Mouse (Mus musculus): Measurements from ENCODE around the gene C1qtnf6. TPM values are rescaled to one million over a fixed set of nuclear protein-coding genes. Genes with fewer than 3 reads are reported as not detected.
A peak's percentile ranks its signal among the peaks of the same experiment; 100 is the strongest.

C1qtnf6 gene
- 19.1 and 21.5 TPM in 2 replicates for polyA plus RNA-seq (2015; fragmentation: Nextera tagmentation; extraction: Ambion mirVana)

DNA sequence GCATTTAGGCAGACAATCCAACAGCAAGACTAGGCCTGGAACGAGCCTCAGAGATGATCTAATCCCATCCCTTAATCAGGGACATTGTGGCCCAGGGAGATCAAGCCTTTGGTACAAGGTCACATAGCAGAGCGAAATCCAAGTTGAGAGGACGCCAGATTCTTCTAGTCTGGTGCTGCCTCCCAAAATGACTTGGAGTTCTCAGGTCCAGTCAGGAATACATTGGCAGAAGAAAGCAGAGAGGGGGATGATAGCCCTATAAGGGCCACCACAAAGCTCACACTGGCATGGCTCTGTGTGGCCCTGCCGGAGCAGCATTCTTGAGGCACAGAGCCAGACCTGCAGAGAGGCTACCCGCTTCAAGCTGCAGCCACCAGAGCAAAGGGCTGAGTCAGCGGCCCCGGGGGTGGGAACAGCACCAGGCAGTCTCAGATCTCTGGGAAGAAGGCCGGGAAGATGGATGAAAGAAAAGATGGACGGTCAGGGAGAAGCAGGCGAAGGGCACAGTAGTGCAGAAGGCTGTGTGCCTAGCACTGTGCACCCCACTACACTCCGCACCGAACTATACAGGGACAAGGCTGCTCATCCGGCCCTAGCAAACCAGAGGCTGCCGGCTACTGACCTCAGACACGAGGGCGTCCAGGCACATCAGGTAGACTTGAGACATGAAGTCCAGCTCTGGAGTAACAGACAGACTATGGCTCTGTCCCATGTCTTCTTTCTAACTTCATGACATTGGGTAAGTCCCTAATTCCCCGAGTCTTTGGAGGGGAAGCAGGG is at the start of gene C1qtnf6:
Gene C1qtnf6 (minus strand): TSS at position 746 of the 780 bp plus-strand sequence.
- Histone ChIP-seq H3K27me3 (replicated peaks; ENCODE audit: insufficient read depth, low read length) (no peaks in the 10 kb centered on the region), H3K4me2 (replicated peaks; ENCODE audit: low read depth, low read length) (peak within 1 kb of the TSS; percentile 48), H3K4me3 (ENCODE audit: low read depth, low read length) (peak within 1 kb of the TSS; percentile 32), H3K27ac (ENCODE audit: low read length) (peak within 1 kb of the TSS; percentile 74), H3K4me1 (ENCODE audit: insufficient read depth, low read depth, low read length) (peaks cover 8% of the 10 kb centered on the region; the same call in 1 of the 2 replicates), H3K9me3 (ENCODE audit: low read length) (no peaks in the 10 kb centered on the region), H3K36me3 (ENCODE audit: insufficient read depth, low read length) (no peaks in the 10 kb centered on the region), H3K9ac (replicated peaks; ENCODE audit: low read depth) (peak within 1 kb of the TSS; percentile 35; the same call in 1 of the 2 replicates)
- DNase-seq (ENCODE audit: low spot score) (peak; percentile 25), ATAC-seq (no peak)
- WGBS = 57% methylated on average over 17 of the region's 17 CpGs
- TF ChIP-seq CTCF (IDR thresholded peaks at IDR 0.05) (no peak), EP300 (IDR thresholded peaks at IDR 0.05) (no peak)

DNA sequence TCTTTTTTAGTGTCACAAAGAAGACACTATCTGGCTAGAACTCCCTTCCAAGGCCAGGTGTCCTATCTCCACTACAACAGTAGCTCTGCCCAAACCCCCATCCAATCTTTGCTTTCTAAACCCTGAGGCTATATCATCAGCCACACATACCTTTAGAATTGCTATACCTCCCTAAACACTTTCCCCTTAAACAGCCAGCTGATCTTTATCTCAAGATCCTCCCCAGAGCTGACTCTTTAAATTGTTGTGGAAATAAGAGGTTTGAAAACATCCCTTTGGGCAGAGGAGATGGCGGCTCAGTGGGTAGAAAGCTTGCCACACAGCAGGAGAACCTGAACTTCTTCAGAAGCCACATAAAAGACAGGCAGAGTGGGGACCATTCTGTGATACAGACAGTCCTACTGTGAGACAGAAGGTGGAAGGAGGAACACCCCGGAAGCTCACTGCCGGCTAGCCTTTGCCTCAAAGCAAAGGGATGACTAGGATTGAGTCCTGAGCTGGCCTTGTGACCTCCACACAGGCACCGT is 45.1 kb upstream of the C1qtnf6 start:
- 54% methylated on average over 4 of the region's 4 CpGs for WGBS
- H3K9ac ChIP-seq (replicated peaks; ENCODE audit: low read depth) = no peak overlapping the region
- no peak overlapping the region for H3K27ac ChIP-seq (ENCODE audit: low read length)
- ATAC-seq = no peak
- H3K4me3 ChIP-seq (ENCODE audit: low read depth, low read length) = no peak overlapping the region
- no peak overlapping the region for H3K4me2 ChIP-seq (replicated peaks; ENCODE audit: low read depth, low read length)
- TF ChIP-seq CTCF (IDR thresholded peaks at IDR 0.05) (no peak), EP300 (IDR thresholded peaks at IDR 0.05) (no peak)
- no peaks in the 10 kb centered on the region for H3K9me3 ChIP-seq (ENCODE audit: low read length)
- no peaks in the 10 kb centered on the region for H3K27me3 ChIP-seq (replicated peaks; ENCODE audit: insufficient read depth, low read length)
- peaks cover 6% of the 10 kb centered on the region; the same call in 1 of the 2 replicates for H3K4me1 ChIP-seq (ENCODE audit: insufficient read depth, low read depth, low read length)
- DNase-seq (ENCODE audit: low spot score) = no peak
- H3K36me3 ChIP-seq (ENCODE audit: insufficient read depth, low read length) = no peaks in the 10 kb centered on the region

GRCm38 (mm10) chr15:78572658-78573397 is 41.6 kb upstream of the C1qtnf6 start, which contains the start of gene Rac2:
Rac2 (minus strand) TSS chr15:78572783.
- peak; percentile 49 for DNase-seq (ENCODE audit: low spot score)
- Histone ChIP-seq H3K36me3 (ENCODE audit: insufficient read depth, low read length) (no peaks in the 10 kb centered on the region), H3K27me3 (replicated peaks; ENCODE audit: insufficient read depth, low read length) (no peaks in the 10 kb centered on the region), H3K4me3 (ENCODE audit: low read depth, low read length) (peak within 1 kb of the TSS; percentile 6; the same call in 1 of the 2 replicates), H3K9me3 (ENCODE audit: low read length) (no peaks in the 10 kb centered on the region), H3K4me1 (ENCODE audit: insufficient read depth, low read depth, low read length) (no peaks in the 10 kb centered on the region), H3K9ac (replicated peaks; ENCODE audit: low read depth) (no peak within 1 kb of the TSS), H3K27ac (ENCODE audit: low read length) (no peak within 1 kb of the TSS; the same call in 1 of the 2 replicates), H3K4me2 (replicated peaks; ENCODE audit: low read depth, low read length) (0 out of 2 replicates have a peak within 1 kb of the TSS, but pooled peaks have one; percentile 11)
- WGBS = 41% methylated on average over 8 of the region's 8 CpGs
- TF ChIP-seq CTCF (IDR thresholded peaks at IDR 0.05) = no peak
- ATAC-seq = peak; percentile 62

DNA sequence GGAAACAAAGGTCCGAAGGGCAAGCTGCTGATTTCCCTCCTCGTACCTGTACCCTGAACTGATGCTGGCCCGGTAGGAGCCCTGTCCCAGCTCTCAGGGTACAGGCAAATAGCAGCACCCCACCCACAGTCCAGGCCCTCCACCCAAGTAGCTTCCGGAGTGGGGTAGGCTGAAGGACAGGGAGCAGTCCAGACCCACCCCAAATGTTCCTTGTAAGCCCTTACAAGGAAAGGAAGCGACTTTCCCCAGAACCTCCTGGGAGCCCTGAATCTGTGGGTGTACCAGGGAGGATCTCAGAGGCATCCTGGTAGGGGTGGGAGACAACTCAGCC is 41.0 kb upstream of the C1qtnf6 start:
- DNase-seq (ENCODE audit: low spot score) (no peak), ATAC-seq (no peak)
- Histone ChIP-seq H3K9ac (replicated peaks; ENCODE audit: low read depth) (no peak overlapping the region), H3K27me3 (replicated peaks; ENCODE audit: insufficient read depth, low read length) (no peaks in the 10 kb centered on the region), H3K4me1 (ENCODE audit: insufficient read depth, low read depth, low read length) (no peaks in the 10 kb centered on the region), H3K9me3 (ENCODE audit: low read length) (no peaks in the 10 kb centered on the region), H3K36me3 (ENCODE audit: insufficient read depth, low read length) (no peaks in the 10 kb centered on the region), H3K27ac (ENCODE audit: low read length) (no peak overlapping the region; the same call in 1 of the 2 replicates), H3K4me2 (replicated peaks; ENCODE audit: low read depth, low read length) (0 out of 2 replicates have a peak overlapping the region, but pooled peaks have one; percentile 11), H3K4me3 (ENCODE audit: low read depth, low read length) (peak overlapping the region; percentile 6; the same call in 1 of the 2 replicates)
- WGBS = 88% methylated on average over 5 of the region's 5 CpGs
- no peak for TF ChIP-seq EP300 (IDR thresholded peaks at IDR 0.05)
- no peak for TF ChIP-seq CTCF (IDR thresholded peaks at IDR 0.05)

- WGBS = 39% methylated on average over 16 of the region's 16 CpGs
- Histone ChIP-seq H3K9me3 (ENCODE audit: low read length) (no peaks in the 10 kb centered on the region), H3K36me3 (ENCODE audit: insufficient read depth, low read length) (no peaks in the 10 kb centered on the region), H3K9ac (replicated peaks; ENCODE audit: low read depth) (no peak overlapping the region), H3K27ac (ENCODE audit: low read length) (no peak overlapping the region; the same call in 1 of the 2 replicates), H3K4me2 (replicated peaks; ENCODE audit: low read depth, low read length) (0 out of 2 replicates have a peak overlapping the region, but pooled peaks have one; percentile 11), H3K4me1 (ENCODE audit: insufficient read depth, low read depth, low read length) (no peaks in the 10 kb centered on the region), H3K27me3 (replicated peaks; ENCODE audit: insufficient read depth, low read length) (no peaks in the 10 kb centered on the region), H3K4me3 (ENCODE audit: low read depth, low read length) (peak overlapping the region; percentile 6; the same call in 1 of the 2 replicates)
- ATAC-seq (peak; percentile 38), DNase-seq (ENCODE audit: low spot score) (no peak)
- TF ChIP-seq CTCF (IDR thresholded peaks at IDR 0.05) = no peak
- TF ChIP-seq EP300 (IDR thresholded peaks at IDR 0.05) = no peak
Measured at GRCm38 (mm10) chr15:78571554-78572269, 40.5 kb upstream of the C1qtnf6 start.

Measured in lung, postnatal 0 days (tissue).